Mouse (Mus musculus): ENCODE data around the gene Hist2h2aa2. TPM values are rescaled to one million over a fixed set of nuclear protein-coding genes. Genes with fewer than 3 reads are reported as not detected.
"Not testable (repeated sequence)": the region's sequence is repeated elsewhere in the genome, so short reads cannot be mapped to it uniquely, and the experiment has no call there.

Gene Hist2h2aa2
- 22.0 TPM in 1 of 2 replicates, not detected in the other for total RNA-seq (2014; fragmentation: Nextera tagmentation)
- 5,007 TPM in 1 of 2 replicates, not detected in the other for total RNA-seq (2017)

- peak; percentile 55 for ATAC-seq (replicated peaks; ENCODE audit: poor library complexity, severe bottlenecking)
Measured at GRCm38 (mm10) chr3:96239949-96240798, at the start of gene Hist2h2aa2. Hist2h2aa2 (minus strand) TSS chr3:96240276.

- no peak for ATAC-seq (replicated peaks; ENCODE audit: poor library complexity, severe bottlenecking)
Measured at GRCm38 (mm10) chr3:96289201-96289600, 49.1 kb upstream of the Hist2h2aa2 start.

- ATAC-seq (replicated peaks; ENCODE audit: poor library complexity, severe bottlenecking): not testable (repeated sequence)
Measured at GRCm38 (mm10) chr3:96287334-96287733, 47.3 kb upstream of the Hist2h2aa2 start.

GRCm38 (mm10) chr3:96284457-96284856, 44.4 kb upstream of the Hist2h2aa2 start:
- peak; percentile 72 for ATAC-seq (replicated peaks; ENCODE audit: poor library complexity, severe bottlenecking)

DNA sequence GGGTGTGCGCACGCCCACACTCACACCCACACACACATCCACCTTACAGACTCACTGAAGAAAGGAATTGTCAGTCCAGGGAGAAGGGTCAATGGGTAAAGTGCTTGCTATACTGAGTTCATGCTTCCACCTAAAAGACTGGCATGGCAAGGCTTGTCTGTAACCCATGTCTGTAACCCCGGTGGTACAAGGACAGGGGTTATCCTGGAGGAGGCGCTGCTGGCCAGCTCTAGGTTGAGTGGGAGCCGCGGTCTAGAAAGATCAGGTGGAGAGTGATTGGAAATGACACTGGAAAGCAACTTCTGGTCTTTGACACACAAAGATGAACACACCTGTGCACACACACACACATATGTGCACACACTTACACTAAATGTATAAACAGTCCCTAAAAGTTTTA, 40.6 kb upstream of the Hist2h2aa2 start:
- no peak for ATAC-seq (replicated peaks; ENCODE audit: poor library complexity, severe bottlenecking)

DNA sequence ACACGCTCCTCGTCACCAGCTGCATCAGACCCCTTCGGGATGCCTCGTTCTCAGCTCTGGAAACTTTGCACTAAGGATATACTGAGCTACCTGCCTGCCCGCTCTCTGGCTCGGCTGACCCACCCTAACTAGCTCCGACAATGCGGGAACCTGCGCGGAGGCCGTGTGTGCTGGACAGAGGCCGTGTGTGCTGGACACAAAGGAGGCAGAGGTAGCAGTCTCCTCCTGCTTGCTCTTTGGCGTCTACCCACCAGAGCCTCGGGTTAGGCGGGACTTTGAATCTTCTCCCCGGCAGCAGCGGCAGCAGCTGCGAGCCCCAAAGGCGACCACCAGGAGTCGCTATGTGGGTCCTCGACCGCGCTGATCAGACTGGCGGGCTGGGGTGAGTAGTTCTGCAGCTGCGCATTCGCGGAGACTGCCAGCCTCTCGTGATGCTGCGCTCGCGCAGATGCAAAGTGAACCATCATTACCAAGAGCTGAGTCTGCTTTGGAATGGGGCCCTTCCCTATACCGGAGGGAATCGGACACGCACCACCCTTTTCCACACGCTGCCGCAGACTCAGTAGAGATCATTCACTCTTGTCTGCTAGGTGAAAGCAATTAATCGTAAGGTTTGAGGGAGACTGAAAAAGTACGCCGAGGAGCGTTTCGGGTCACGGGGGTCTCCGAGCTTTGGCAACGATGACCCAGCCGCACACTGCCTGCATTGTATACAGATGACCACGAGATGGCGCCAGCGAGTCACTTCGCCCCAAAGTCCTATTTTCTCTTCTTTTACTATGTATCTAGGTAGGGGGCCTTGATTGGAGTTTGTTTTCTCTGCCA, 37.9 kb upstream of the Hist2h2aa2 start:
- ATAC-seq (replicated peaks; ENCODE audit: poor library complexity, severe bottlenecking): peak; percentile 92

- peak; percentile 42 for ATAC-seq (replicated peaks; ENCODE audit: poor library complexity, severe bottlenecking)
Measured at GRCm38 (mm10) chr3:96277428-96277799, 37.3 kb upstream of the Hist2h2aa2 start.

- no peak for ATAC-seq (replicated peaks; ENCODE audit: poor library complexity, severe bottlenecking)
Measured at GRCm38 (mm10) chr3:96273591-96274465, 33.8 kb upstream of the Hist2h2aa2 start.

DNA sequence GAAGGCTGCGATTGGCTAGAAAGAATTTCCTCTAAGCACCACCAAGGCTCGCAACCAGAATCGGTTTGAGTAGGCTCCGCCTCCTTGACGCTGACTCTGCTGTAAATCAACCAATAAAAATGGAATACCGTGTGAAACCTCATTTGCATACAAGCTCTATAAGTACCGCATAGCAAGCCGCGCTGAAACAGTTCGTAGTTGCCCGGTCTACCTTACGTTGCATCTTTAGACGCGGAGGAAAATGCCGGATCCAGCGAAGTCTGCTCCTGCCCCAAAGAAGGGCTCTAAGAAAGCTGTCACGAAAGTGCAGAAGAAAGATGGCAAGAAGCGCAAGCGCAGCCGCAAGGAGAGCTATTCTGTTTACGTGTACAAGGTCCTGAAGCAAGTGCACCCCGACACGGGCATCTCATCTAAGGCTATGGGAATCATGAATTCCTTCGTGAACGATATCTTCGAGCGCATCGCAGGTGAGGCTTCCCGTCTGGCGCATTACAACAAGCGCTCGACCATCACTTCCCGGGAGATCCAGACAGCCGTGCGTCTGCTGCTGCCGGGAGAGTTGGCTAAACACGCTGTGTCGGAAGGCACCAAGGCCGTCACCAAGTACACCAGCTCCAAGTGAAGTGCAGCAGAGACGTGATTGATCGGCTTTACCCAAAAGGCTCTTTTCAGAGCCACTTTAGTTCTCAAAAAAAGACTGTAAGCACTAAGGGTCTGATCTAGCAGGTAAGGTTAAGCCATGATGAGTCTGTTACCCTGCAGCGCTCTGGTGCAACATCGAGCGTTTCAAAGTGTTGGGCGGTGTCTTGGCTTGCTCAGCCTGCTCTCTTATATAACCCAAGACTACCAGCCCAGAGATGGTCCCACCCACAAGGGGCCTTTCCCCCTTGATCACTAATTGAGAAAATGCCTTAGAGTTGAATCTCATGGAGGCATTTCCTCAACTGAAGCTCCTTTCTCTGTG, 29.7 kb upstream of the Hist2h2aa2 start, which contains the start of gene Hist2h2bb:
Gene Hist2h2bb (plus strand): TSS at position 242 of the 964 bp plus-strand sequence.
- peak; percentile 87 for ATAC-seq (replicated peaks; ENCODE audit: poor library complexity, severe bottlenecking)

DNA sequence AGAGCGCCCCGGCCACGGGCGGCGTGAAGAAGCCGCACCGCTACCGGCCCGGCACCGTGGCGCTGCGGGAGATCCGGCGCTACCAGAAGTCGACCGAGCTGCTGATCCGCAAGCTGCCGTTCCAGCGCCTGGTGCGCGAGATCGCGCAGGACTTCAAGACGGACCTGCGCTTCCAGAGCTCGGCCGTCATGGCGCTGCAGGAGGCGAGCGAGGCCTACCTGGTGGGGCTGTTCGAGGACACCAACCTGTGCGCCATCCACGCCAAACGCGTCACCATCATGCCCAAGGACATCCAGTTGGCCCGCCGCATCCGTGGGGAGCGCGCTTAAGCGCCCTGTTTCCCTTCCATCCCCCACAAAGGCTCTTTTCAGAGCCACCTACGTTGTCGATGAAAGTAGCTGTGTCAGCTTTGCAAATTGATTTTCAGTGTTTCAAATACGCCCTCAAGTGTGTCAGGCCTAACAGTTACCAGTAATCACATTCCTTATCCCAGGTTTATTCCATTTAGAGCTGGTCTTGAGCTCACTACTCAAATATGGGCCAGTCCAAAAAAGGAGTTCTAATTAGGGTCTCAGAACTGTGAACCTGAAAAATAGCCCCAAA, 28.8 kb upstream of the Hist2h2aa2 start:
- peak; percentile 21 for ATAC-seq (replicated peaks; ENCODE audit: poor library complexity, severe bottlenecking)

DNA sequence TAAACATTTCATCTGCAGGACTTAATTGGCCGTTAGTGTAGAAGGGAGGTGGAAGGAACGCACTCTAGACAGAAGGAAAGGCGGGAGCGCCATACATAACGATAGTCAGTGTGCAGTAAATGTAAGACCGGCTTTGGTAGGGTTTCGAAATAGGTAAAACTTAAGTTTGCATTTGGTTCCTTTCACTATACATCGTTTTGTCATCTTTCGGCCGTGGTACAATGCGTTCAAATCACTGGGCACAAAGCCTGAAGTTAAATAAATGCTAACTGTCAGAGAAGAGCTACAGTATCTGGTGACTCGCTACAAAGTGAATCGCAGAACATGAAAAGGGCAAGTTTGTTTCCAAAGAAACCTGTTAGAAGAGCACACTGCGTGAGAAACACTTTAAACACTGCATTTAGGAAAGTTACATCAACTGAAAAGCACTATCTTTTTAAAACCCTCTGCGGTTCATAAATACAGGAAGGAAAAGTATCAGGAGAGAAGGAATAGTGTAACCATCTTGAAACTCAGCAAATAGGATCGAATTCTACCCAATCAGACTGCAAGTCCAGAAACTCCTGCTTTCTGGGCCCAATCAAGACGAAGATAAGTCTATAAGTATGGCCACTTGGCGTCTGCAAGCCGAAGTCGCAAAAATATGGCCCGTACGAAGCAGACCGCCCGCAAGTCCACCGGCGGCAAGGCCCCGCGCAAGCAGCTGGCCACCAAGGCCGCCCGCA, 28.1 kb upstream of the Hist2h2aa2 start, which contains the start of gene Hist2h3b:
Gene Hist2h3b (plus strand): TSS at position 604 of the 725 bp plus-strand sequence.
- peak; percentile 45 for ATAC-seq (replicated peaks; ENCODE audit: poor library complexity, severe bottlenecking)

DNA sequence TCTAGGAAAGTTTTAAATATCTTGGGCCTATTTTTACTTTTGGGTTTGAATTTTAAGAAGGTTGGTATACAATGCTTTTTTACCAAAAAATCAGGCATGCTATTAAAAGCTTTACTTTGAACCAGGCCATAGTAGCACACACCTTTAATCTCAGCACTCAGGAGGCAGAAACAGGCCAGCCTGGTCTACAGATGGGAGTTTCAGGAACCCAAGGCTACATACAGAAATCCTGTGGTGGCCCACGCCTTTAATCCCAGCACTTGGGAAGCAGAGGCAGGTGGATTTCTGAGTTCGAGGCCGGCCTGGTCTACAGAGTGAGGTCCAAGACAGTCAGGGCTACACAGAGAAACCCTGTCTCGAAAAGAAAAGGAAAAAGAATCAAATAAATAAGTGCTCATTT, 27.5 kb upstream of the Hist2h2aa2 start:
- ATAC-seq (replicated peaks; ENCODE audit: poor library complexity, severe bottlenecking): no peak

DNA sequence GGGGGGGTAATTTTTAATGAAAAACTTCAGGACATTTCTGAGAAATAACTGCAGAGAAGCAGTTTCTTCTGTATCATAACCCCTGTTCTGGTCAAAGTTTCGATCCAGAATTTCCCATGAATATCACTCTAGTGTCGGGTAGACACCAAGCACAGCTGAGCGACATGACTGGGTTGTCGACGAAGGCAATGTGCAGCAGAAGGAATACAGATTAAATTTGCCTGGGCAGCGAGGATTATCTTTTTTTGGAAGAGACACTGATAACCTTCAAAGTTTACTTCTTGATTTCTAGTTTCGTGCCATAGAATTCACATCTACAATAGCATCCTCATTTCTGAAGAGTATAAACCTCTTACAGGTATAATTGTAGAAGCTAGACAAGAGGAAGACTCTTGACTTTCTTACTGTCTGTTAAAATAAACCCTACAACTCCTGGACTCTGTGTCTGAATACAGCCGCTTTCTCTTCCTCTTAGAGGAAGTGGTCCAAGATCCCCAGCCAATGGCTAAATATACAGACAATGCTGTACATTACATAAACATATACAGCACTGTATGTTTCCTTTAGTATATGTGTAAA, 26.1 kb upstream of the Hist2h2aa2 start:
- ATAC-seq (replicated peaks; ENCODE audit: poor library complexity, severe bottlenecking): no peak

DNA sequence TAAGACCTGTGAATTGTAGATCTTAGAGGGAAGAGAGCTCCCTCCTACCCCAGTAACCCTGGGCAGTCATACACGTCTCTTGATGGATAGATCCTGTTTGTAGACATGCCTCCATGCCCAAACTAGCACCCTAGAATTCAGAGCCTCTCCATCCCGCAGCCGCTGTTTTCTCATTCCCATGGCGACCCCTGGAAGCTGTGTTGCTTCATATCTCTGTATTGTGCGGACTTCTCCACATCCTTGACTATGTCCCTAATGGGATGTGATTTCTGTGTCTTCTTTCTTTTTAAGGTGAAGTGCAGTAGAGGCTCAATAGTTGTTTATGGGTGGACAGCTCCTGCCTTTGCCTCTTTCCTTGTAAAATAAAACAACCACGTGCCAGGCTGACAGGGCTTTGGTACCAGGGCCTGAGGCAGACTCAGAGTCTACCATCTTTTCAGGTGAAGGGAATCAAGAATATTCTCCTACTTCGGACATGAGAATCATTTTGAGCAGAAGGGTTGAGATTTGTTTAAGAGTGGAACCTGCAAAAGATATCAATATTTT, 24.4 kb upstream of the Hist2h2aa2 start:
- no peak for ATAC-seq (replicated peaks; ENCODE audit: poor library complexity, severe bottlenecking)

DNA sequence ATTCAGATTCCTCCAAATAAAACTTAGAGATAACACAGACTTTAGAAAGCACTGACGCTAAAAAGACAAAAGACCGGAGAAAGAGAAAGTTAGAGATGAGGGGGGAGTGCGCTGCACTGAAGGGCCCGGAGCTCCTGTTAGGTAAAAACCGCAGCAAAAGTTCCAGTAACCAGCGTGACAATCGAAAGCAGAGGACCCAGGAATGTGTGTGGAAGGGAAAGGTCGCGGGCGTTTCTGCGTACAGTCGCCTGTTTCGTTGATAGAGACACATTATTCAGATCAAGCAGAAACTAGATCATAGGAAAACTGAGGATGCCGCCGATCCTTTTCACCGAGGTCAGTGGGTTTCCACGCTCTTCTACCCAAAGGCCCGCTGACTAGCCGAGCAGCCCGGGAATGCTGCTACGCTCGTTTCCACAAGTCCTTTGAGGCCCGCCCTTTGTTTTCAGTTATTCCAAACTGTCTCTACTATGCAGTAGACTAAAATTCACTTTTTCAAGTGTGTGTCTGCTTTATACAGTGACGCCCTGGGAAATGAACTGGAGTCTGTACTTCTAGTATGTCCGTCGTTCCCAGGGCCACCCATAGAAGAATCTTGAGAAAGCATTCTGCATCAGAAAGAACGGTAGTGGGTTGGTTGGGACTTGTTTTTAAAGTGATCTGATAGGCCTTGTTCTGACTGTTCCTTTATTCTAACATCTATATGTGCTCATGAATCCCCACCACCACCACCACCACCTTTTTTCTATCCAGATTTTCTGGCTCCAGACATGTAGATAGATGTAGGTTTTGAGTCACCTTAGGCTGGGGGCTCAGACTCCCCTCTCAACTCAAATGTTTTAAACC, 23.7 kb upstream of the Hist2h2aa2 start:
- ATAC-seq (replicated peaks; ENCODE audit: poor library complexity, severe bottlenecking): 0 out of 2 replicates have a peak, but pooled peaks have one; percentile 26

GRCm38 (mm10) chr3:96262979-96263550, 23.0 kb upstream of the Hist2h2aa2 start, which contains the start of gene Hist2h4:
Hist2h4 (minus strand) TSS chr3:96263311.
- peak; percentile 84 for ATAC-seq (replicated peaks; ENCODE audit: poor library complexity, severe bottlenecking)
